Mouse (Mus musculus) cerebellum, adult 2 months (tissue): ENCODE measurements around the gene Lipa. TPM values are rescaled to one million over a fixed set of nuclear protein-coding genes. Genes with fewer than 3 reads are reported as not detected.

Experiments used
- DNase-seq, 2 experiments: peaks; one replicate each; pipeline ENCODE4 v3.0.0; 2021
- H3K27ac ChIP-seq: fragments of 200-500 bp; 2 replicates; pipeline ENCODE4 v1.5.1; 2012; ENCODE audit warnings: low read length, control low read depth, inconsistent platforms; ENCODE audit not compliant: insufficient read depth
- H3K27me3 ChIP-seq: fragments of 200-500 bp; 2 replicates; pipeline ENCODE4 v1.6.1; 2012; ENCODE audit warnings: inconsistent platforms, mild to moderate bottlenecking, low read length, moderate library complexity; ENCODE audit not compliant: control insufficient read depth, insufficient read depth
- H3K4me1 ChIP-seq: fragments of 200-500 bp; 2 replicates; pipeline ENCODE4 v1.6.1; 2011; ENCODE audit warnings: low read length; ENCODE audit not compliant: control insufficient read depth, insufficient read depth
- H3K4me3 ChIP-seq: fragments of 200-500 bp; replicated peaks from 2 replicates; pipeline ENCODE3; 2011; ENCODE audit warnings: mild to moderate bottlenecking, low read depth, low read length, control low read depth; ENCODE audit not compliant: insufficient read depth
- CTCF ChIP-seq: fragments of 200-500 bp; IDR thresholded peaks from 2 replicates; pipeline ENCODE4 v1.5.1; 2011; ENCODE audit warnings: low read depth, mild to moderate bottlenecking, control low read depth, low read length, moderate library complexity, borderline replicate concordance; ENCODE audit not compliant: insufficient read depth
- POLR2A ChIP-seq: fragments of 200-500 bp; IDR thresholded peaks from 2 replicates; pipeline ENCODE4 v1.6.1; 2011; ENCODE audit warnings: low read length, control low read depth, borderline replicate concordance; ENCODE audit not compliant: insufficient read depth
- WGBS: fragments of 180-500 bp; shearing (Covaris S2); methylation state at CpG from one replicate; pipeline ENCODE4 v1.1.7; 2018; 5-methylcytosine and 5-hydroxymethylcytosine counted together
- polyA plus RNA-seq: library from polyadenylated mRNA; depleted of rRNA; stranded (reverse); fragments of >200 nt; gene quantifications from 2 replicates; pipeline ENCODE4 v1.2.3, GENCODE M21; 2012

Lipa gene
- polyA plus RNA-seq, 1 experiment, result 18.1 TPM

DNA sequence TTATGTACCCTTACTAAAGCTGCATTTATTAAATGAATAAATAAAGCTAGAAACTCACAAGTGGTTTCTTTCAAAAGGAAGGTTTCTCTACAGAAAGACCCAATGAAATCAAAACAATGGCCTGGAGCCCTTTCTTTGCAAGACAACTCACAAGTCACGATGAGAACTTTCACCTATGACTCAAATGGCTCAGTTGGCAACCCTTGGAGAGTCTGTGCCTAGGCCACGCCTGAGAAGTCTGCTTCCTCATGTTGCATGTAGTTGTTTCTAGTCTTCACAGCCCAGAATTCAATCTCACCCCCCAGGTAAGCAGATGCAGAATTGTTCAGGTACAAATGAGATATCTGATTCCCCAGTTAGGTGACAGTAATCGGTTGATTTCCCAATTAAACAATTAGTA, 7.6 kb downstream of the Lipa start:
- DNase-seq, result no peak
- TF ChIP-seq POLR2A, result no peak
- TF ChIP-seq CTCF, result no peak
- Histone ChIP-seq H3K4me1 (peaks cover 4% of the 10 kb centered on the region), H3K27ac (no peak overlapping the region), H3K4me3 (no peak overlapping the region), H3K27me3 (no peaks in the 10 kb centered on the region)
- 93% methylated on average over 3 of the region's 3 CpGs for WGBS

DNA sequence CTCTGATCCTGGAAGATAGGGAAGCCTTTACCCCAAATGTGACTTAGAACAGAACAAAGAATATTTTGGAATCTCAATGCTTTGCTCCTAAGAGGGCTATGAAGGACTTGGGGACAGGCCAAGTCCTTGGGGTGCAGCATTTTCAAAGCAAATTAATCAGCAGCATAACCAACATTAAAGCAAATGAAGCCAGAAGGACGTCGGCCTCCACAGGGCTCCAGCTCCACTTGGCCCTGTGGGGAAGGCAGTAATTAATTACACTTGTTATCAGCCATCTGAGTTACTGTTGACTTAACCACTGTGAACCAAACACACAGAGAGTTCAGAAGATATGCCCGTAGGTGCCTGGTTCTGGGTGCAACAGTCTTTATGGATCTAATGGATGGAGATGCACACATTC, 8.5 kb downstream of the Lipa start:
- no peak overlapping the region for H3K4me3 ChIP-seq
- TF ChIP-seq POLR2A, result no peak
- TF ChIP-seq CTCF, result no peak
- DNase-seq, result no peak
- H3K27me3 ChIP-seq, result no peaks in the 10 kb centered on the region
- H3K27ac ChIP-seq, result no peak overlapping the region
- H3K4me1 ChIP-seq, result peaks cover 4% of the 10 kb centered on the region
- WGBS, result 34% methylated on average over 3 of the region's 3 CpGs

DNA sequence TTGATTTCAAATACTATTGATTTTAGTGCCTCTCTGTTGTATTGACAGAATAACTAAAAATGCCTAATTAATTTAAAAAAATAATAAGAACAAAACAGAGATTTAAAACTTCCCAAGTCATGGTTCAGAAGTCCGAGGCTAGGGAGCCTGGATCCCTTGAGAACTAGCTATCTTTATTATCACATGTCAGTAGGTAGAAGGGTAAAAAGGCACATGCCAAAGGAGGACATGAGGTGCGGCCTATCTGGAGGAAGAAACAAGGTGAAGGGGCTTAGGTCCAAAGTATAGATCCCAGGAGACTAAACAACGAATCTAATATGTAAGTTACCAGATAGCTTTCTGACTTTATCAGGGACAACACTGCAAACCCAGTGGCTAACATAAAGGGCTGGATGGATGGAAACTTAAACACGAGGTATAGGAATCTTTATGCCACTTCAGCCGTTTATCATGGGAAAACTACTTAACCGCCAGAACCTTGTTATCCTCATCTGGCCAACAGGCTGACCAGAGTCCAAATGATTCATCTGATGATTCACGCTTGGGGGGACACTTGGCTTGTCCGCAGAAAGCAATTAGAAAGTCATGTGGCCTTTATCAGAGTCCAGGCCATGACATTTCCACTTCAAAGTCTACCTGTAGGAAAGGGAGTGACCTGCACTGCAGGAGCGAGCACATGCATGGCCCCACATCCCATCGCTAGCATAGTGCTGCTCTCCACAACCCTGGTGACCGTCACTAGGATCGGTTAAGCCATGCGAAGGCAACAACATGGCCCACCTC, 9.3 kb downstream of the Lipa start:
- Histone ChIP-seq H3K27me3 (no peaks in the 10 kb centered on the region), H3K4me3 (no peak overlapping the region), H3K4me1 (peaks cover 4% of the 10 kb centered on the region), H3K27ac (no peak overlapping the region)
- DNase-seq, result peak; percentile 29 to 63
- TF ChIP-seq POLR2A, result no peak
- TF ChIP-seq CTCF, result no peak
- WGBS, result 53% methylated on average over 13 of the region's 13 CpGs

DNA sequence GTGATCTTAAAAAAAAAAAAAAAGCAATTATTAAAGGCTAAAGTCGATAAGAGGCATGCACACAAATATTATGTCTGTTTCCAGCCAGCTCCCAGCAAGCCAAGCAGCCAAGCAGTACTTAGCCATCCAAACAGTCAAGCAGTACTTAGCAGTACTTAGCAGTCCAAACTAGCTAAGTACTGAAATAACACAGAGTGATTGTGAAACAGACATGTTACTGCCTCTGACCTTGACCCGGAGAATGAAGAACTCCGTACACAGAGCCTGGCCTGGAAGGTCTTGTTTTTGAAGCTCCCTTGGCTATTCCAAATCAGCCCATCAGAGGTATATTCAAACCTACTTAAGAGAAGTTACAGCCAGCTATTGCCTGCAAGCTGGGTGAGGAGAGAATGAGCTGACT, 10.1 kb downstream of the Lipa start:
- Histone ChIP-seq H3K4me1 (peaks cover 4% of the 10 kb centered on the region), H3K27me3 (no peaks in the 10 kb centered on the region), H3K27ac (no peak overlapping the region), H3K4me3 (no peak overlapping the region)
- DNase-seq, result no peak
- WGBS, result 98% methylated on average over 3 of the region's 3 CpGs
- TF ChIP-seq POLR2A (no peak), CTCF (no peak)

DNA sequence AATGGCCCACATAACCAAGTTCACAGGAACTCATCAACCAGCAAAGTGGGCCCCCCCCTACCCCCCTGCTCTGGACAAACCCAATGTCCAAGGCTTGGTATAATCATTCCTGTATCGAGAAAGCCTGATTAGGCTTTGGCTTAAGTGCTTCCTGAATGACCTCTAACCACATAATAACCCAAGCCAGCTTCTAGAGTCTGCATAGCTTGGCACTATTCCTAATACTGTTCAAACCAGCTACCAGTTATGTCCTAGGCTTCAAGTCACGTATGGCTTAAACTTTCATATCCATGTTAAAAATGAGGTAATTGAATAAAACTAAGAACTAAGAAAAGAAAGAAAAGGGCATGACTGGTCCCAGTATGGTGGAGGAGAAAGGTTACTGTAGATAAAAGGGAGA, 10.9 kb downstream of the Lipa start:
- Histone ChIP-seq H3K4me1 (peaks cover 4% of the 10 kb centered on the region), H3K27ac (no peak overlapping the region), H3K27me3 (no peaks in the 10 kb centered on the region), H3K4me3 (no peak overlapping the region)
- no peak for TF ChIP-seq CTCF
- no peak for TF ChIP-seq POLR2A
- DNase-seq, result no peak
- 90% methylated on average over 2 of the region's 2 CpGs for WGBS

DNA sequence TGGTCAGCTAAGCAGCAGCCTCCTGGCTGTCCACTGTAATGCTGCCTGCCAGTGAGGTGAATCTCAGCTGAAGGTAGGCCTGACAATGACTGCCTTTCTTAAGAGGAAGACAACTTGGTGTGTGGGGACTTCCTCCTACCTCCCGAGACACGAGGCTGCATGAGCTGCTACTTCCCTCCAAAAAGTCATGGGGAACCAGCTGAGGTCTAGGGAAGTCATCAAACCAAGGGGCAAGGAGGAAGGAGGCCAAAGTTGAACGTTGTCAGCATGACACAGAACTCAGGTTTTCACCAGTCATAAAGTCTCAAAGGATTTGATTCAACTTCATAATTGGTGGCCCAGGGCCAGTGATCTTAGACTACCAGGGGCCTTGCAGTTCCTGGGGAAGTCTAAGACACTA, 11.6 kb downstream of the Lipa start:
- Histone ChIP-seq H3K27me3 (no peaks in the 10 kb centered on the region), H3K4me3 (no peak overlapping the region), H3K27ac (no peak overlapping the region), H3K4me1 (peaks cover 4% of the 10 kb centered on the region)
- 79% methylated on average over 3 of the region's 3 CpGs for WGBS
- no peak for DNase-seq
- TF ChIP-seq POLR2A, result no peak
- TF ChIP-seq CTCF, result no peak

DNA sequence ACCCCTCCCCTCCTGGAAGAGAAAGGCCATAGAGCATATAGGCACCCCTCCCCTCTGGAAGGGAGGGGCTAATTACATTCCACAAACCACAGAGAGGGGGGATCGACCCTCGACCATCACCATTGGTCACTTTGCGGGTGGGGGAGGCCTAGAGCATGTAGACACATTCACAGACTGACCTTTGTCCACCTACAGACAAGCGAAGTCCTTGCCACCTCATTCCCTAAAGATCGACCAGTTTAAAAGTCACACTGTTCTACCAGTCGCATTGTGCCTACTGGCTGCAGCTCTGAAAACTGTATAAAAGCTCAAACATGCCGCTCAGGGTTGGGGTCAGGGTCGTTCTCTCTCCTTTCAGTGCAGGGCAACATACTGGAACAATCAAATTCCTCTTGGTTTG, 15.7 kb downstream of the Lipa start:
- TF ChIP-seq POLR2A, result no peak
- no peak for TF ChIP-seq CTCF
- H3K27ac ChIP-seq, result no peak overlapping the region
- H3K4me3 ChIP-seq, result no peak overlapping the region
- WGBS, result 76% methylated on average over 8 of the region's 8 CpGs
- H3K4me1 ChIP-seq, result no peaks in the 10 kb centered on the region
- DNase-seq, result no peak
- no peaks in the 10 kb centered on the region; the same call in 1 of the 2 replicates for H3K27me3 ChIP-seq

DNA sequence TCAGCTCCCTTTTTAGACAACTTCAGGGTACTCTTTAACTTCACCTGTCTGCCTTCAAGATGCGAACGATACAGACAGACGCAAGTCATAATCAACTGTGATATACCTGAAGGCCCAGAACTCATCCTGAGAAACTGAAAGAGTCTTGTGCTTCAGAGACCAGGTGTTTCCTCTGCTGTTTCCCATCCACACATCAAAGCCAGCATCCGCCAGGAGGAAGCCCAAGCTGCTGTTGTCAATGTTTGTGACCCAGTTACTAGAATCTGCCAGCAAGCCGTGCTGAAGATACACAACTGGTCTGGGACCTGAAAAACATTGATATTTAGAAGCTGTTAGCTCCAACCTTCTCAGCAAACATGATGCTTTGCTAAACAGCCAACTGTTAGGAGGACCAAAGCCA, 16.6 kb downstream of the Lipa start:
- TF ChIP-seq POLR2A, result no peak
- TF ChIP-seq CTCF, result no peak
- 92% methylated on average over 5 of the region's 5 CpGs for WGBS

More for the DNA sequence above, 16.6 kb downstream of the Lipa start:
- no peak overlapping the region for H3K4me3 ChIP-seq
- DNase-seq, result no peak
- H3K27ac ChIP-seq, result no peak overlapping the region
- H3K4me1 ChIP-seq, result no peaks in the 10 kb centered on the region
- no peaks in the 10 kb centered on the region; the same call in 1 of the 2 replicates for H3K27me3 ChIP-seq
